Mouse (Mus musculus) hindbrain, postnatal 0 days (tissue): Measurements from ENCODE around the gene Creb3. TPM values are rescaled to one million over a fixed set of nuclear protein-coding genes. Genes with fewer than 3 reads are reported as not detected.

ENCODE experiments used
- ATAC-seq: fragments of 200-750 bp; cut with Nextera tagmentation; 2 replicates; pipeline ENCODE4 v1.8.0; 2017; ENCODE audit warnings: mild to moderate bottlenecking, moderate TSS enrichment, moderate library complexity
- DNase-seq: peaks from one replicate; pipeline ENCODE4 v3.0.0-alpha.2; 2015; ENCODE audit warnings: low spot score
- H3K27ac ChIP-seq: fragments of 300-500 bp; sonication (generic); 2 replicates; pipeline ENCODE4 v1.5.1; 2014; ENCODE audit warnings: mild to moderate bottlenecking
- H3K27me3 ChIP-seq: fragments of 300-500 bp; sonication (generic); 2 replicates; pipeline ENCODE4 v1.6.1; 2014; ENCODE audit warnings: low read length, mixed read lengths; ENCODE audit not compliant: insufficient read depth
- H3K36me3 ChIP-seq: fragments of 300-500 bp; sonication (generic); 2 replicates; pipeline ENCODE4 v1.6.1; 2014; ENCODE audit warnings: low read length, mixed read lengths; ENCODE audit not compliant: insufficient read depth
- H3K4me1 ChIP-seq: fragments of 300-500 bp; sonication (generic); 2 replicates; pipeline ENCODE4 v1.6.1; 2014; ENCODE audit warnings: antibody characterized with exemption, low read length, mixed read lengths; ENCODE audit not compliant: insufficient read depth
- H3K4me2 ChIP-seq: fragments of 300-500 bp; sonication (generic); 2 replicates; pipeline ENCODE4 v1.6.1; 2014; ENCODE audit warnings: low read depth, mild to moderate bottlenecking, low read length, moderate library complexity, mixed read lengths
- H3K4me3 ChIP-seq: fragments of 300-500 bp; sonication (generic); 2 replicates; pipeline ENCODE4 v1.5.1; 2014; ENCODE audit warnings: low read length
- H3K9ac ChIP-seq: fragments of 300-500 bp; sonication (generic); replicated peaks from 2 replicates; pipeline ENCODE4 v1.6.1; 2014; ENCODE audit warnings: mild to moderate bottlenecking, low read length, moderate library complexity, mixed read lengths
- H3K9me3 ChIP-seq: fragments of 300-500 bp; sonication (generic); 2 replicates; pipeline ENCODE4 v1.6.1; 2016; ENCODE audit warnings: low read length, mixed read lengths
- CTCF ChIP-seq: IDR thresholded peaks from 2 replicates; pipeline ENCODE4 v1.5.1; 2016; ENCODE audit warnings: antibody characterized with exemption, control low read depth, low read depth
- WGBS: fragments of 180-500 bp; shearing (Covaris S2); extraction: QIAGEN DNeasy Blood & Tissue Kit; methylation state at CpG from one replicate; pipeline ENCODE4 v1.1.7; 2014; 5-methylcytosine and 5-hydroxymethylcytosine counted together
- polyA plus RNA-seq: library from polyadenylated mRNA; unstranded; fragments of >200 nt; fragmentation: Nextera tagmentation; extraction: Ambion mirVana; gene quantifications from 2 replicates; pipeline ENCODE4 v1.2.1, GENCODE M21; 2015
- total RNA-seq: library from RNA; depleted of rRNA; stranded (reverse); fragments of >200 nt; gene quantifications from 2 replicates; pipeline ENCODE4 v1.2.3, GENCODE M21; 2014

Gene Creb3
- total and polyA plus RNA-seq, 2 experiments from 2014 or later = 75.9 to 82.8 TPM

GRCm38 (mm10) chr4:43519956-43520355 is 42.2 kb upstream of the Creb3 start:
- TF ChIP-seq CTCF = no peak
- Histone ChIP-seq H3K27me3 (no peaks in the 10 kb centered on the region; the same call in 1 of the 2 replicates), H3K9me3 (no peaks in the 10 kb centered on the region), H3K4me1 (peaks cover 8% of the 10 kb centered on the region), H3K4me2 (peak overlapping the region; percentile 47), H3K9ac (no peak overlapping the region), H3K4me3 (peak overlapping the region; percentile 16; the same call in 1 of the 2 replicates), H3K36me3 (no peaks in the 10 kb centered on the region), H3K27ac (no peak overlapping the region)
- ATAC-seq (peak; percentile 73), DNase-seq (peak; percentile 91)
- 15% methylated on average over 6 of the region's 6 CpGs for WGBS

- H3K4me1 ChIP-seq = peaks cover 8% of the 10 kb centered on the region
- peak; percentile 47 for TF ChIP-seq CTCF
- H3K4me3 ChIP-seq = no peak overlapping the region
- H3K9me3 ChIP-seq = no peaks in the 10 kb centered on the region
- H3K9ac ChIP-seq = no peak overlapping the region
- H3K27ac ChIP-seq = no peak overlapping the region
- no peak for ATAC-seq
- peaks cover 16% of the 10 kb centered on the region for H3K36me3 ChIP-seq
- no peak overlapping the region for H3K4me2 ChIP-seq
- 71% methylated on average over 5 of the region's 5 CpGs for WGBS
- no peak for DNase-seq
- H3K27me3 ChIP-seq = no peaks in the 10 kb centered on the region; the same call in 1 of the 2 replicates
These were observed 34.3 kb upstream of the Creb3 start for GRCm38 (mm10) chr4:43527880-43528279.

GRCm38 (mm10) chr4:43528487-43528886 is 33.6 kb upstream of the Creb3 start:
- peaks cover 8% of the 10 kb centered on the region for H3K4me1 ChIP-seq
- no peak overlapping the region for H3K9ac ChIP-seq
- whole genome bisulfite sequencing = 77% methylated on average over 9 of the region's 9 CpGs
- no peak overlapping the region for H3K27ac ChIP-seq
- H3K4me3 ChIP-seq = no peak overlapping the region
- H3K4me2 ChIP-seq = no peak overlapping the region
- no peak for ATAC-seq
- no peaks in the 10 kb centered on the region for H3K27me3 ChIP-seq
- H3K36me3 ChIP-seq = peaks cover 22% of the 10 kb centered on the region
- TF ChIP-seq CTCF = no peak
- DNase-seq = no peak
- H3K9me3 ChIP-seq = no peaks in the 10 kb centered on the region

- WGBS = 63% methylated on average over 8 of the region's 8 CpGs
- Histone ChIP-seq H3K36me3 (peaks cover 35% of the 10 kb centered on the region), H3K4me1 (no peaks in the 10 kb centered on the region), H3K9ac (no peak overlapping the region), H3K27me3 (no peaks in the 10 kb centered on the region), H3K4me2 (no peak overlapping the region), H3K4me3 (no peak overlapping the region), H3K9me3 (no peaks in the 10 kb centered on the region), H3K27ac (no peak overlapping the region)
- ATAC-seq (0 out of 2 replicates have a peak, but pooled peaks have one; percentile 19), DNase-seq (no peak)
- TF ChIP-seq CTCF = no peak
These were observed 32.0 kb upstream of the Creb3 start for GRCm38 (mm10) chr4:43530081-43530501.

GRCm38 (mm10) chr4:43530581-43530980 is 31.6 kb upstream of the Creb3 start:
- WGBS = 29% methylated on average over 7 of the region's 7 CpGs
- no peak overlapping the region for H3K4me2 ChIP-seq
- peak; percentile 86 for TF ChIP-seq CTCF
- ATAC-seq (peak; percentile 62; the same call in 1 of the 2 replicates), DNase-seq (peak; percentile 86)
- H3K27me3 ChIP-seq = no peaks in the 10 kb centered on the region
- no peaks in the 10 kb centered on the region for H3K9me3 ChIP-seq
- no peak overlapping the region for H3K4me3 ChIP-seq
- no peaks in the 10 kb centered on the region for H3K4me1 ChIP-seq
- H3K27ac ChIP-seq = no peak overlapping the region
- H3K36me3 ChIP-seq = peaks cover 40% of the 10 kb centered on the region
- H3K9ac ChIP-seq = no peak overlapping the region

- DNase-seq = no peak
- 82% methylated on average over 9 of the region's 9 CpGs for WGBS
These were observed 28.9 kb upstream of the Creb3 start for GRCm38 (mm10) chr4:43533270-43533669.

GRCm38 (mm10) chr4:43535628-43536027 is 26.5 kb upstream of the Creb3 start:
- H3K27me3 ChIP-seq = no peaks in the 10 kb centered on the region
- WGBS = 95% methylated on average over 8 of the region's 8 CpGs
- DNase-seq = no peak
- no peak overlapping the region for H3K27ac ChIP-seq
- H3K4me1 ChIP-seq = no peaks in the 10 kb centered on the region
- ATAC-seq = no peak
- no peaks in the 10 kb centered on the region for H3K9me3 ChIP-seq
- H3K4me3 ChIP-seq = no peak overlapping the region
- H3K36me3 ChIP-seq = peaks cover 88% of the 10 kb centered on the region
- no peak for TF ChIP-seq CTCF
- no peak overlapping the region for H3K9ac ChIP-seq
- no peak overlapping the region for H3K4me2 ChIP-seq

More at GRCm38 (mm10) chr4:43533270-43533669, 28.9 kb upstream of the Creb3 start:
- Histone ChIP-seq H3K4me2 (no peak overlapping the region), H3K4me1 (no peaks in the 10 kb centered on the region), H3K27ac (no peak overlapping the region), H3K4me3 (no peak overlapping the region), H3K9ac (no peak overlapping the region), H3K27me3 (no peaks in the 10 kb centered on the region), H3K9me3 (no peaks in the 10 kb centered on the region), H3K36me3 (peaks cover 65% of the 10 kb centered on the region)
- no peak for TF ChIP-seq CTCF
- no peak for ATAC-seq
